Mouse (Mus musculus): ENCODE data around the gene Slc2a6.

GRCm38 (mm10) chr2:27032361-27032760 lies 4.6 kb upstream of the Slc2a6 start:
- TF ChIP-seq CTCF (IDR thresholded peaks at IDR 0.05; ENCODE audit: borderline replicate concordance, insufficient read depth, low read depth, low read length) (no peak), POLR2A (IDR thresholded peaks at IDR 0.05; ENCODE audit: borderline replicate concordance, insufficient read depth, low read length) (no peak)
